Mouse (Mus musculus): ENCODE data around the gene Bcl2.

DNA sequence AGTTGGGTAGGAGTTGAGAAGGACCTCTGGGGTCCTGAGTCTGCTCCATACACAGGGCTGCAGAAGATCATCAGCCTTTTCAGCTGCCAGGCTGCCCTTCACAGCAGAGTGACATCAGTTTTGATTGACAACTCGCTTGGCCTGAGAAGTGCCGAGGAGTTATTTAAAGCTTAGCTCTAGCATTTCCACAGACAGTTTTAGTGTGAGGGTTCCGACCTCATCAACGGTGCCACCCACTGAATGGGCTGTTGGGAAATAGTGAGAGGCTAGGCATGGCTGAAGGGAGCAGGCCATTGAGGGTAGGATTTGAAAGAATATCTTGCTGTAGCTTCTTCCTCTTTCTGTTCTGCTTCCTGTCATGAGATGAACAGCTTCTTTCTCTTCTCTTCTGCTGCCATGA, 18.4 kb downstream of the Bcl2 start:
- TF ChIP-seq POLR2A (IDR thresholded peaks at IDR 0.05; ENCODE audit: insufficient read depth, low read depth, low read length) (no peak), CTCF (IDR thresholded peaks at IDR 0.05) (no peak)

All from heart, adult 2 months (tissue).